Mouse (Mus musculus): ENCODE results near the gene Hspd1.
"Not testable (repeated sequence)": the region's sequence is repeated elsewhere in the genome, so short reads cannot be mapped to it uniquely, and the experiment has no call there.

Hspd1 gene

DNA sequence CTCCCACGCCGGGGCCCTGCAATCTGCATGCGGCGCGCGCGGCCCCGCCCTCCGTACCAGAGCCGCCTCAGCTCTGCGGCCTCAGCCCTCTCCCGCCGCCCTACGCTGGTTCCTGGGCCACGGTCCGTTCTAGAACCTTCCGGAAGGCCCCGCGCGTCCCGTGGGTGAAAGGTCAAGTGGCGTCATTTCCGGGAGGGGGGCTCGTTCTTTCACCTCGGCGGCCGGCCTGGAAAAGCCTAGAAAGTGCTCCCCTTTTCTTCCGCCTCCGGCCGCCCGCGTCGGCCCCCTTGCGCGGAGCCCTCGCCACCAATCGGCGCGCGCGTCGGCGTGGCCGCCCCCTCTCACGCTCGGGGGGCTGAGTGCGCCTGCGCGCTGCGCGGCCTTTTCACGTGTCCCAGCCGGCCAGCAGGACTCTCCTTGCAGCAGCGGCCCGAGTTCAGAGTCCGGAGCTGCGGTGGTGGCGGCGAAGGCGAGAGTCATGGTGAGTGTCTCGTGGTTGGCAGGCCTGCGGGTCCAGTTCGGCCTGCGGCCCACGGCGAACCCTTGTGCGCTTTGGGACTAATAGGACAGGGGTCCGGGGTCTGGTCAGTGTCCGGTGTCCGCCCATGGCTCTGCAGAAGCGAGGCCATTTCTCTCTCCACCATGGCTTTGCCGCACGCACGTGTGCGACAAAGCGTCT, at the start of gene Hspd1, which contains the start of gene Hspe1:
TSS of gene Hspd1 (minus strand) at position 312 of the 679 bp plus-strand sequence.
TSS of gene Hspe1 (plus strand) at position 201 of the 679 bp plus-strand sequence.
- DNase-seq (ENCODE audit: low read depth in 1 of 2, low spot score in 2 of 2): peak; percentile 90 to 96

DNA sequence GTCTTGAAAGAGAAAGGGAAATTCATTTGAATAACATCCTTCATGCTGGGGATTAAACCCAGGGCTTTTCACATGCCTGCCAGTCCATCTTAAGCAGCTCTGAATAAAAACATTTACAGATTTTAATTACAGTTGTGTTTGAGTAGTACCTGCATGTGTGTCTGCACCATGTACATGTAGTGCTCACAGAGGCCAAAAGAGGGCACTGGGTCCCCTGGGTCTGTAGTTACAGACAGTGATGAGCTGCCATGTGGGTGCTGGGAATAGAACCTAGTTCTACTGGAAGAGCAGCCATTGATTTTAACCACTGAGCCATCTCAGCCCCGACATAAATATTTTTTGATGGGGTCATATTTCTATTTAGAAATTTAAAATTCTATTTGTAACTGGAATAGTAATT, 47.8 kb upstream of the Hspd1 start:
- DNase-seq (ENCODE audit: low read depth in 1 of 2, low spot score in 2 of 2): no peak

DNA sequence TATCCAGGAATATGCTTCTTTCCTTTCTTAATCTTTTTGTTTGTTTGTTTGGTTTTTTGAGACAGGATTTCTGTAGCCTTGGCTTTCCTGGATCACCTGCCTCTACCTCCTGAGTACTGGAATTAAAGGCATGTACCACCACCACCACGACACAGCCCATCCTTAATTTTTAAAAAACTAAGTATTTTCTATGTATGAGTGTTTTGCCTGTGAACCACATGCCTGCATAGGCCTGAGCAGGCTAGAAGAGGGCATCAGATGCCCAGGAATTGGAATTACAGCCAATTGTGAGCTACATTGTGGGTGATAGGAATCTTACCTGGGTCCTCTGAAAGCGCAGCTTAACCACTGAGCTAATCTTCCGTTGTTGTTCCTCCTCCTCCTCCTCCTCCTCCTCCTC, 46.3 kb upstream of the Hspd1 start:
- DNase-seq (ENCODE audit: low read depth in 1 of 2, low spot score in 2 of 2): no peak

DNA sequence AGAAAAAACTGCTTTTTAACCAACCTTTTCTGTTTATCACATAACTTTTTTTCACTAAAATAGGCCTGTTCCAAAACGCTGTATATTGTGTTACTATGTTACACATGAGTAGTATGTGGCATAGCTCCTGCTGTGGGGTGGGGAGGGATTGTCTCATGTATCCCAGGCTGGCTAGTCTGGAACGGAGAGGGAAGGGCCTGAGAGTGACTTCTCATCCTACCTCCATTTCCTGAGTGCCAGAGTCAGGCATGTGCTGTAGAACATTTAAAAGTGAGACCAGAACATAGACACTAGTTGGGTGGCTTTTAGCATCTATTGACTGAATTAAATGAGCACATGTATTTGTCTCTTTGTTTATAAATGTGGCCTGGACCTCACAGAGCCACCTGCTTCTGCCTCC, 45.1 kb upstream of the Hspd1 start:
- DNase-seq (ENCODE audit: low read depth in 1 of 2, low spot score in 2 of 2): no peak

DNA sequence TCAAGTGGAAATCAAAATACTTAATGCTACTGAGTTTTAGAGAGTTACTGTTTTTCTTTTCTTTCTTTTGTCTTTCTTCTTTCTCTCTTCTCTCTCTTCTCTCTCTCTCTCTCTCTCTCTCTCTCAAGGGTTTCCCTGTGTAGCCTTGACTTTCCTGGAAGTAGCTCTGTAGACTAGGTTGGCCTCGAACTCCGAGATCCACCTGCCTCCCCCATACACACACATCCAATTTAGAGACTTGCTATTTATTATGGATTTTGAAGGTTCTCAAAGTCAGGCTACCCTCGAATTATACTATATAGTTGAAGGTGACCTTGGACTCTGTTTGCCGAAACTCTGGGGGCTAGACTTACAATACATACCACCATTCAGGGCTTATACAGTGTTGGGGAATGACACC, 44.3 kb upstream of the Hspd1 start:
- no peak for DNase-seq (ENCODE audit: low read depth in 1 of 2, low spot score in 2 of 2)

DNA sequence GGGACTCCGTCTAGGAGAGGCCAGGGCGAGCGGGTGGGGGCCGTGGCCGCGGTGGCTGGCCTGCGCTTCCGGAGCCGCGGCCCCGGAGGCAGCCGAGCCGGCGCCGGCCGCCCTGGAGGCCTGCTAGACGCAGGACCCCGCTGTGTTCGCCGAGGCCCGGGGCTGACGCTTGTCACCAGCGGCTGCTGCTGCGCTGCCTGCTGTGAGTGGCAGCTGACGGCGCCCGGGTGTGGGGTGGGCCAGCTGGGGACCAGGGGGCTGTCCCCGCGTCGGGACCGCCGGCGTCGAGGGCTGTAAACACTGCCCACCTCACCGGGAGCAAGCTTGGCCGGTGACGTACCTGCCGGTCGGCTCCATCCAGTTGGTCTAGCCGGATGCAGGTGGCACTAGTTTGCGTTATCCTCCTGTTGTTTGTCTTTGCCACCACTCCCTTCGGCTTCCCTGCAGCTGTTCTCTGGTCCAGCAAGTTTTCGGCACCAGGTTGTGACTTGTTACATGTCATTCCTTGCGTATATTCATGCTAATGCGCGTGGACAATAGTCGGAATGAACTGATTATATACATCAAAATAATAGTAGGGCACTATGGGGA, 43.5 kb upstream of the Hspd1 start:
- no peak for DNase-seq (ENCODE audit: low read depth in 1 of 2, low spot score in 2 of 2)

DNA sequence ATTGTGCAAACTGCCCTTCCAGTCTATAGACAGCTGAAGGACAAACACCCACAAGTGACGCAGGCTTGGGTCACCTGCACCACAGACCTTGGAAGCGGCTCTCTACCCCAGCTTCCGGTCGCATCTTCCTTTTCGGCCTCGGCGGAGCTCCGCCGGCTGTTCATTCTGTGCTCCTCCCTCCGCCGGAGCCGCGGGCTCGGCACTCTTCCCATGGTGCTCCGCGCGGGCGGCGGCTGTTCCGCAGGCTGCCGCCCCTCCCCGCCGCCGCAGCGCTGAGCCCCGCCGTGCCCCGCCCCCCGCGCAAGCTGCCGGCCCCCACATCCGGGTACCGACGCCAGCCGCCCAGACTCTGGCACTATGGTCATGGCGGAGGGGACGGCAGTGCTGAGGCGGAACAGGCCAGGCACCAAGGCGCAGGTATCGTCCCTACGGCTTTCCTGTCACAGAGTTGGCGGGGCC, 42.9 kb upstream of the Hspd1 start, which contains the start of gene Mob4:
TSS of gene Mob4 (plus strand) at position 289 of the 459 bp plus-strand sequence.
- peak; percentile 61 to 87 for DNase-seq (ENCODE audit: low read depth in 1 of 2, low spot score in 2 of 2)

DNA sequence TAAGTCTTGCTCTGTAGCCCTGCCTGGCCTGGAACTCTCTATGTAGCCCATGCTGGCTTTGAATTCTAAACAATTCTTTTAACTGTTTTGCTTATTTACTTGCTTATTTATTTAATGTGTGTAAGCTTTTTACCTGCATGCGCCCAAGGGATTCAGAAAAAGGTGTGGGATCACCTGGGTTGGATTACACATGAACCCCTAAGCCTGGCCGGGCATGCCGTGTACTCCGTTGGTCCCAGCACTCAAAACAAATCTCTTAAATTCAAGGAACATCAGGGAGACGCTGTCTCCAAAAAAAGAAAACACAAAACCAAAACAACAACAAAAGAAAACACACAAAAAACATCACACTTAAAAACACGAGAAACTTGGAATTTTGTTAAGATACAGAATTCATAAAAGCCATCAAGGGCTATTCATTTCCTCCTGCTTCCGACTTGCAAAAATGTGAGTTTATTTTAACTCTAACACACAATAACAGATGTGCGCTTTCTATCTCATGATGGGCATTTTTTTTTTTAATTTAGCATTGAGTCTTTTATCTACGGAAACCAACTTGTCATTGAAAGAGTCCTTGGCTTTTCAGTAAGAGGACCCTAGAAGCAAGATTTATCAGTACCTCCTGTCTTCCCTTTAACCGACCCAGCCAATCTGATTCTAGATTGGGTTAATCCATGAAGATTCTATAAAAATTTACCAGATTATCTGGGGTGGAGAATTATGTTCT, 42.3 kb upstream of the Hspd1 start:
- DNase-seq (ENCODE audit: low read depth in 1 of 2, low spot score in 2 of 2): no peak

DNA sequence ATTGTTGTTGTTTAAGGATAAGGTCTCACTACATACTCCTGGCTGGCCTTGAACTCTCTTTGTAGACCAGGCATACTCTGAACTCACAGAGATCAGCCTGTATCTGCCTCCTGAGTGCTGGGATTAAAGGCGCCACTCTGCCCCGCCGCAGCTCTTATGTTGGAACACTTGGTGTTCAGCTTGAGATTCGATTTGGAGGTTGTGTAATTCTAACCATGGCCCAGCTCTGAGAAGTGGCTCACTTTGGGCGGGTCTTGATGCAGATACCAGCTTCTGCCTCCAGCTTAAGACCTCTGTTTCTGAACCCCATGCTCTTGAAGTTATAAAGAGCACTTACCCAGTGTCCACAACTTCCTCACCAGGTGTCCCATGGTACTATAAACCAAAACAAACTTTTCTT, 41.7 kb upstream of the Hspd1 start:
- no peak for DNase-seq (ENCODE audit: low read depth in 1 of 2, low spot score in 2 of 2)

DNA sequence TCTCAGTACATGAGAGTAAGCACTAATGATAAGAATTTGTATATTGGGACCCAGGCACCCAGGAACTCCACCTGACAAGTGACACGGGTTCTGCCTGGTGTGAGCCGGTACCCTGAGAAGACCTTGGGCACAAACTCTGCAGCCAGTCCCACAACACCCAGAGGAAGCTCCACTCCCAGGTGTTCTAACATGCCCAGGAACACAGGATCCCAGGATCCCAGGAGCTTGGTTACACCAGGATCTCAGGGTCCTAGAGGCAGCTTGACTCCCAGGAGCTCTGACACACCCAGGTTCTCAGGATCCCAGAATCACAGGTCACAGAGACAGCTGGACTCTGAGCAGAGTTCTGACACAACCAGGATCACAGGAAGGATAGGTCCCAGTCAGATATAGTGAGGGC, 36.1 kb upstream of the Hspd1 start:
- not testable (repeated sequence) for DNase-seq (ENCODE audit: low read depth in 1 of 2, low spot score in 2 of 2)

DNA sequence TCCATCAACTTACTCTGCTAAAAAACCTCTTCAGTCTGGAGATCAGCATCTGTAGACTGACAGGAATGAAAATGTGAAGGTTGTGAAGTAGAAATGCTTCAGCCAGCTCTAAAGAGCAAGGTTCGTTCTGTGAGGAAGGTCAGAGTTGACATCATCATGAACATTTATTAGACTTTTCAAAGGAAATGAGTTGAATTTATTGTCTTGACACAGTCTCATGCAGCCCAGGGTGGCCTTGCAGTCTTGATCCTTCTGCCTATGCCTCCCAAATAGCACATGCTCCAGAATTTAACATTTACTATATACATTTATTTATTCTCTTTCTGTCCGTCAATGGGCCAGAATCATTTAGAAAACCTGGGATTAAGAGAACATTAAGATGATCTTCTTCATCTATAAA, 35.5 kb upstream of the Hspd1 start:
- no peak for DNase-seq (ENCODE audit: low read depth in 1 of 2, low spot score in 2 of 2)

DNA sequence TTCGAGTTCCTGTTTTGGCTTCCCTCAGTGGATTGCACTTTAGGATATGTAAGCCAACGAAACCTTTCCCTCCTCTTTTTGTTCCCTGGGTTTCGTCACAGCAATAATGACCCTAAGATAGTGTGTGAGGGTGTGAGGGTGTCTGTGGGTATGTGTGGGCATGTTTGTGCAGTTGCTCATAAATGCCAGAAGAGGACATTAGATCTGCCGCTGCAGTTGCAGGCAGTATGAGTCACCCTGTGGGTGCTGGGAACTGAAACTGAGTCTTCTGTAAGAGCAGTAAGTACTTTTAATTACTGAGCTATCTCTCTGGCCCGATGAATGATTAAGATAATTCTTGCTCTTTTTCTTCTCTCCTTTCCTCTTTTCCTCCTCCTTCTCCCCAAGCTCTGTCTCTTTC, 35.0 kb upstream of the Hspd1 start:
- no peak for DNase-seq (ENCODE audit: low read depth in 1 of 2, low spot score in 2 of 2)

DNA sequence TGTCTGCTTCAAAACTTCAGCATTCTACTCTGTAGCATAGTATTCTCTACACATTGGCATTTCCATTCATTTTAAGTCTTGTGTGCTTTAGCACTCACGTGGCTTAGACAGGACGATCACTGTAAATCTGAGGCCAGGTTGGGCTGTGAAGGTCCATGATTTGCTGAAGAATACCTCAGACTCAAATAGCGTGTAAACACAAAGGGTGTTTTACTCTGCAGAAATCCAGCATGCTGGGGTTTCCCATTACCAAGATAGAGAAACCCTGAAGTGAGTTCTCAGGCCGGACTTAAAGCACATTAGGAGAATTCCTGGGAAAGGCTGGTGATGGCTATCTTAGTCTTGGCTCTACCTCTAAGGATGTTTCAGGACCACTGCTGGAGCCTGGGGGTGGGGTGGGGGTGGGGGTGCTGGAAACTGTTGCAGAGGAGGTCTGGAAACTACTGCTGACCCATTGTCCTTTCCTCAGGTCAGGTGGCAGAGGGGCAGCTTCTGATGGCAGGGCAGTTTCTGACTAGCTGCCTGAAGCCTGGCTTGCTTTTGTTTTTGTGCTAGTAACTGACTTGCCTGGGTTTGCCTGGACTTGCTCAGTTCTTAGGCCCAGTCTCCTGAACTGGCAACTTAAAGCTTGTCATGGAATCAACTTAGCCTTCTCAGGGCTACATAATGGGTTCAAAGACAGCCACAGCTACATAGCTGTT, 21.2 kb upstream of the Hspd1 start:
- no peak for DNase-seq (ENCODE audit: low read depth in 1 of 2, low spot score in 2 of 2)

DNA sequence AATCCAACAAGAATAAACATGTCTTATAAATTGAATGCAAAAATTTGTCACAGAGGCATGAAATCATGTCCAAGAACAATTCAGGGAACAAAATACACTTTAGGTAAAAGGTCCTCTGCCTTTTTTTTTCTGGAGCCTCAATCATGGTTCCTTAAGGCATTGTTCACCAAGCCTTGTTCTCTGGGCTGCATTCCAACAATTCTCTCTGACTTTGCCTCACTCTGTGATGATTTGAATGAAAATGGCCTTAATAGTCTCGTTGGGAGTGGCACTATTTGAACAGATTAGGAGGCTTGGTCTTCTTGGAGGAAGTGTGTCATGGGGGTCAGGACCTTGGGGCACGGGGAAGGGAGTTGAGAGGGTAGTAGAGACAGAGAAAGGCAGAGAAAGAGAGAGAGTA, 20.4 kb upstream of the Hspd1 start:
- DNase-seq (ENCODE audit: low read depth in 1 of 2, low spot score in 2 of 2): no peak

DNA sequence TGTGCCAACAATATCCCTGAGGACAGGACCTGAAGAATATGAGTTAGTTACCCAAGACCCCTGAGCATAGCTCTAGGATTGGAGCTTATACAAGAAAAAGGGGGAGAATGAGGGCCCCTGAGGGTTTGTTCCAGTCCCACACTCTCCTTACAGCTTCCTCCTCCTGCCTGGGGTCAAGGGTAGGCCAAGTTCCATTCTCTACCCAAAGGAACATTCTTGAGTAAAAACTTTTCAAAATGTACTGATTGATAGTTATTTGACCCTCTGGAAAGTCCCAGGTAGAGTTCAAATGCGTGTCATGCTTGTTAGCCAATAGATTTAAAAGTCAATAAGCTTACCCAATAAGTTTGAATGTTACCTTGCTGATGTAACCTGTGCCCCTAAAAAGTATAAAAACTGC, 19.6 kb upstream of the Hspd1 start:
- DNase-seq (ENCODE audit: low read depth in 1 of 2, low spot score in 2 of 2): no peak

DNA sequence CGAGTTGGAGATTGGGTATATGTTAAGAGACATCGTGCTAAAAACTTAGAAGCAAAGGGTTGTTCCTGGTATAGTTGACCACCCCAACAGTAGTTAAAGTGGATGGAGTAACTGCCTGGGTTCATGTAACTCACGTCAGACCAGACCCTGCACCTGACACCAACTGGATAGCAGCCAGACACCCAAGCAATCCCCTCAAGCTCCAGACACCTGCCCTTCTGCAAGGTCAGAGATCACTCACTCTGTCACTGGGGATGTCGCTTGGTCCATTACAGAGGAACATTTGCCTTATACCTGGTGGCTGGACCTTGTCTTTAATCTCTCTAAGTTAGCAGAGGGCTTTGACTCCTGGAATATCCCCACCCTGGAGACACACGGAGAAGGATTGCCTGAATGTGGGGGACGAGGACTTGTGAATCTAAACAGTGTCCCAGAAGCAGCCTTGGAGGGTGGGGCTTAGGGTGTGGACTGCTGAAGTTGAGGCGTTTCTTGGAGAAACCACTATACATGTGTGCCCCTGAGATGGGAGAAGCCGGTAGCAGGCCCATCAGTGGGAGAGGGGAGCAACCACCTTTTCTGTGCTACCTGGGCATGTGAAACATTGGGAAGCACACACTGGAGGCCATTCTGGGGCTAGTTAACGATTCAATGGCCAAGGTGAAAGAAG, 19.0 kb upstream of the Hspd1 start:
- no peak for DNase-seq (ENCODE audit: low read depth in 1 of 2, low spot score in 2 of 2)

DNA sequence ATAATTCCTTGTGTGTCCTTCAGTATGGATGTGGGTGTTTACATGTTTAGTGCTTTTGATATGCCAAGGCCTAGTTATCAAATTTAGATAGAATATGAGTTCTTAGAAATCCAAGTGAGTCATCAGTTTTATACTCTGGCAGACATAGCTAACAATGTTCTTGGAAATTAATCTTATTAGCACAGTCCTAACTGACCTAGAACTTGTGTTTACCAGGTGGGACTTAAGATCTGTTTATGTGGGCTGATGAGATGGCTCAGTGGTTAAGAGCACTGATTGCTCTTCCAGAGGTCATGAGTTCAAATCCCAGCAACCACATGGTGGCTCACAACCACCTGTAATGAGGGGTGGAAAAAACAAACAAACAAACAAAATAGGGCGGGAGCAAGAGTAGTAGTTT, 4.4 kb upstream of the Hspd1 start:
- DNase-seq (ENCODE audit: low read depth in 1 of 2, low spot score in 2 of 2): no peak

DNA sequence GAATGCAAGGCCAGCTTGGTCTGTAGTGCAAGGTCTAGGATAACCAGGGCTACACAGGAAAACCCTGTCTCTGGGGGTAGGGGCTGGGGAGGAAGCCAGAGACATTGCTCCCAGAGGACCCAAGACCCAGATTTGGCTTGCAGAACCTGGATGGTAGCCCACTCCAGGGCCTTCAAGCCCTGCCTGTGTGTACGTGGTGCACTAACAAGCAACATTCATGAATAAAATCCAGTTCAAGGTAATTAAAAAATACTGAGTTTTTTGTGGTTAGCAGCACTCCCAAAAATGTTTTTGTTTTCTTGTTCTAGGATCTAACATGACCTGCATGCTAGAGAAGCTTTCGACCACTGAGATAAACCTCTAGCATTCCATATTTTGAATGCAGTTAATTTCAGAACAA, 4.0 kb upstream of the Hspd1 start:
- DNase-seq (ENCODE audit: low read depth in 1 of 2, low spot score in 2 of 2): no peak

DNA sequence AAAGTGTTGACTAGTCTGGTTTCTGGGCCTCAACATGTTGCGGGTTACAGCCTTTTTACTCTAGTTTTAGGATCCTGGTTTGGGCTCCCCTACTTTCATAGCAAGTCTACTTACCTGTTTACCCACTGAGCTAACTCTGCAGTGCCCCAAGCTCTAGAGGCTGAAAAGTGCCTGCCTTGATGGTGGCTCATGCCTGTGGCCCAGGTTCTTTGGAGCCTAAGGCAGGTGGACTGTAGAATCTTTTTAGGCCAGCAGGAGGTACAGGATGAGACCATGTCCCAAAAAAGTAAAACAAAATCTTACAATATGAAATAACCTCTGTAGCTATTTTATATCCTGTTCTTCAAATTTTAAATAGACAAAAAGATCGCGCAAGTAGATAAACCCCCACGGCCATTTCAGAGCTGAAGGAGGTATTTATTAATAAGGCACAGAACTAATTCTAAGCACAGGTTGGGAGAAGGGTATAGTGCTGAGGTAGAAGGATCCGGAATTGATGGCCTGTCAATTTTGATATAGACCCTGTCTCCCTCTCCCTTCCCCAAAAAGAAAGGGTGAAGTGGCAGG, 1.5 kb upstream of the Hspd1 start:
- no peak for DNase-seq (ENCODE audit: low read depth in 1 of 2, low spot score in 2 of 2)

DNA sequence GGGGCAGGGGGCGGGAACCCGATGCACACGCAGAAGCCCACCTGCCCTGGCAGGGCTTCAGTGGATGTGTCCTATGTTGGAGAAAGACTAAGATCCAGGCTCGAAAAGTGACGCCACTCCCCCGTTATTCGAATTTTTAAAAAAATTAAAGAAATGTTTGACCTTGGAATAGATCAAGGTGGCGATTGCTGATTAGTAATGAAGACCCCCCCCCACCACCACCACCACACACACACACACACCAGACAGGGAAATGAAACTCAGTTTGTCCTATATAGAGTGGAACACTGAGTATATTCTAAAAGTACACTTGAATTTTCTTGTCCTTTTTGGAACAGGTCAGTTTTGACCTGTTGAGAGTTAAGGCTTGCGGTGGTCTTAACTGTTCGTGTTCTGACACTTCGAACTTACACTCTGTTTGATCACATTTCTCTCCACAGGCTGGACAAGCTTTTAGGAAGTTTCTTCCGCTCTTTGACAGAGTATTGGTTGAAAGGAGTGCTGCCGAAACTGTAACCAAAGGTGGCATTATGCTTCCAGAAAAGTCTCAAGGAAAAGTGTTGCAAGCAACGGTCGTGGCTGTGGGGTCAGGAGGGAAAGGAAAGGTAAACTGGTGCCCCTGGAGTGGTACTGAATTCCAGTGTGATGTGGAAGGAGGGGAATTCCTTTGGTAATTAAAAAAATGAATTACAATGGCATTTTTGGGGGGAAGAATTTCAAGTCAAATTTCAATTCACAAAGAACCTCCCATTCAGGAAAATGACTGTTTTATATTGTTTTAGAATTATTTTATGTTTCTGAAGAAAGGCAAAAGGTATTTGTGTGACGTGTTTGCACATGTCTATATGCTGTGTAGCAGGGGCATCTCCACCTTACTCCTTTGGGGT, 811 bp upstream of the Hspd1 start:
- DNase-seq (ENCODE audit: low read depth in 1 of 2, low spot score in 2 of 2): no peak

All from monocyte, adult 2 months (primary cell).